Mouse (Mus musculus): ENCODE results near the gene Pip5k1b. TPM values are rescaled to one million over a fixed set of nuclear protein-coding genes. Genes with fewer than 3 reads are reported as not detected.

Pip5k1b gene
- polyA plus RNA-seq, 1 experiment from 2014 or later = 2.1 TPM

- 90% methylated on average over 17 of the region's 17 CpGs for WGBS
- H3K9ac ChIP-seq = no peak overlapping the region
- no peaks in the 10 kb centered on the region for H3K4me1 ChIP-seq (replicated peaks)
- ATAC-seq (ENCODE audit: low FRiP score, low read depth) = no peak
- H3K36me3 ChIP-seq = no peaks in the 10 kb centered on the region
- no peak overlapping the region for H3K4me3 ChIP-seq
- no peak overlapping the region for H3K27ac ChIP-seq (replicated peaks)
- H3K4me2 ChIP-seq = no peak overlapping the region
- no peaks in the 10 kb centered on the region for H3K27me3 ChIP-seq
- H3K9me3 ChIP-seq = no peaks in the 10 kb centered on the region
Observed at GRCm38 (mm10) chr19:24541669-24542292, 13.9 kb downstream of the Pip5k1b start.

GRCm38 (mm10) chr19:24540952-24541668, 14.6 kb downstream of the Pip5k1b start:
- Histone ChIP-seq H3K27me3 (no peaks in the 10 kb centered on the region), H3K9ac (no peak overlapping the region), H3K36me3 (no peaks in the 10 kb centered on the region), H3K27ac (replicated peaks) (no peak overlapping the region), H3K9me3 (no peaks in the 10 kb centered on the region), H3K4me1 (replicated peaks) (no peaks in the 10 kb centered on the region), H3K4me2 (no peak overlapping the region), H3K4me3 (no peak overlapping the region)
- no peak for ATAC-seq (ENCODE audit: low FRiP score, low read depth)
- 90% methylated on average over 10 of the region's 10 CpGs for WGBS

- no peaks in the 10 kb centered on the region for H3K27me3 ChIP-seq
- H3K4me3 ChIP-seq = no peak overlapping the region
- no peaks in the 10 kb centered on the region for H3K36me3 ChIP-seq
- no peaks in the 10 kb centered on the region for H3K9me3 ChIP-seq
- no peak for ATAC-seq (ENCODE audit: low FRiP score, low read depth)
- no peak overlapping the region for H3K4me2 ChIP-seq
- H3K9ac ChIP-seq = no peak overlapping the region
- WGBS = 90% methylated on average over 1 of the region's 1 CpGs
- H3K27ac ChIP-seq (replicated peaks) = no peak overlapping the region
- no peaks in the 10 kb centered on the region for H3K4me1 ChIP-seq (replicated peaks)
Observed at GRCm38 (mm10) chr19:24539041-24539440, 16.6 kb downstream of the Pip5k1b start.

- Histone ChIP-seq H3K9ac (no peak overlapping the region), H3K27ac (replicated peaks) (no peak overlapping the region), H3K36me3 (no peaks in the 10 kb centered on the region), H3K27me3 (no peaks in the 10 kb centered on the region), H3K4me2 (no peak overlapping the region), H3K4me1 (replicated peaks) (no peaks in the 10 kb centered on the region), H3K4me3 (no peak overlapping the region), H3K9me3 (no peaks in the 10 kb centered on the region)
- 84% methylated on average over 6 of the region's 6 CpGs for WGBS
- no peak for ATAC-seq (ENCODE audit: low FRiP score, low read depth)
Observed at GRCm38 (mm10) chr19:24538181-24538580, 17.5 kb downstream of the Pip5k1b start.

GRCm38 (mm10) chr19:24537691-24538090, 18.0 kb downstream of the Pip5k1b start:
- no peaks in the 10 kb centered on the region for H3K9me3 ChIP-seq
- no peak for ATAC-seq (ENCODE audit: low FRiP score, low read depth)
- WGBS = 79% methylated on average over 4 of the region's 4 CpGs
- no peak overlapping the region for H3K4me3 ChIP-seq
- no peak overlapping the region for H3K27ac ChIP-seq (replicated peaks)
- no peak overlapping the region for H3K4me2 ChIP-seq
- no peaks in the 10 kb centered on the region for H3K4me1 ChIP-seq (replicated peaks)
- H3K27me3 ChIP-seq = no peaks in the 10 kb centered on the region
- H3K36me3 ChIP-seq = no peaks in the 10 kb centered on the region
- no peak overlapping the region for H3K9ac ChIP-seq

GRCm38 (mm10) chr19:24536920-24537319, 18.8 kb downstream of the Pip5k1b start:
- H3K4me2 ChIP-seq = no peak overlapping the region
- no peak overlapping the region for H3K27ac ChIP-seq (replicated peaks)
- no peaks in the 10 kb centered on the region for H3K36me3 ChIP-seq
- no peaks in the 10 kb centered on the region for H3K4me1 ChIP-seq (replicated peaks)
- 64% methylated on average over 5 of the region's 5 CpGs for WGBS
- no peak for ATAC-seq (ENCODE audit: low FRiP score, low read depth)
- H3K4me3 ChIP-seq = no peak overlapping the region
- H3K9ac ChIP-seq = no peak overlapping the region
- H3K27me3 ChIP-seq = no peaks in the 10 kb centered on the region
- no peaks in the 10 kb centered on the region for H3K9me3 ChIP-seq

- H3K27me3 ChIP-seq = no peaks in the 10 kb centered on the region
- no peak overlapping the region for H3K4me2 ChIP-seq
- ATAC-seq (ENCODE audit: low FRiP score, low read depth) = no peak
- H3K4me1 ChIP-seq (replicated peaks) = no peaks in the 10 kb centered on the region
- no peak overlapping the region for H3K27ac ChIP-seq (replicated peaks)
- H3K36me3 ChIP-seq = no peaks in the 10 kb centered on the region
- H3K9ac ChIP-seq = no peak overlapping the region
- H3K9me3 ChIP-seq = no peaks in the 10 kb centered on the region
- no peak overlapping the region for H3K4me3 ChIP-seq
- 92% methylated on average over 3 of the region's 3 CpGs for WGBS
Observed at GRCm38 (mm10) chr19:24536280-24536679, 19.4 kb downstream of the Pip5k1b start.

GRCm38 (mm10) chr19:24535161-24535560, 20.5 kb downstream of the Pip5k1b start:
- Histone ChIP-seq H3K4me3 (no peak overlapping the region), H3K4me1 (replicated peaks) (no peaks in the 10 kb centered on the region), H3K36me3 (no peaks in the 10 kb centered on the region), H3K27me3 (no peaks in the 10 kb centered on the region), H3K27ac (replicated peaks) (no peak overlapping the region), H3K4me2 (no peak overlapping the region), H3K9me3 (no peaks in the 10 kb centered on the region), H3K9ac (no peak overlapping the region)
- ATAC-seq (ENCODE audit: low FRiP score, low read depth) = no peak
- WGBS = 79% methylated on average over 6 of the region's 6 CpGs

- ATAC-seq (ENCODE audit: low FRiP score, low read depth) = no peak
- no peak overlapping the region for H3K9ac ChIP-seq
Observed at GRCm38 (mm10) chr19:24534733-24535132, 20.9 kb downstream of the Pip5k1b start.

GRCm38 (mm10) chr19:24528910-24529561, 26.6 kb downstream of the Pip5k1b start:
- no peak overlapping the region for H3K4me2 ChIP-seq
- no peak overlapping the region for H3K27ac ChIP-seq (replicated peaks)
- no peak overlapping the region for H3K4me3 ChIP-seq
- 92% methylated on average over 4 of the region's 4 CpGs for WGBS
- no peak for ATAC-seq (ENCODE audit: low FRiP score, low read depth)
- H3K36me3 ChIP-seq = no peaks in the 10 kb centered on the region
- no peak overlapping the region for H3K9ac ChIP-seq
- no peaks in the 10 kb centered on the region for H3K9me3 ChIP-seq
- no peaks in the 10 kb centered on the region for H3K27me3 ChIP-seq
- H3K4me1 ChIP-seq (replicated peaks) = no peaks in the 10 kb centered on the region

More at GRCm38 (mm10) chr19:24534733-24535132, 20.9 kb downstream of the Pip5k1b start:
- H3K4me1 ChIP-seq (replicated peaks) = no peaks in the 10 kb centered on the region
- no peak overlapping the region for H3K4me3 ChIP-seq
- 81% methylated on average over 7 of the region's 7 CpGs for WGBS
- H3K27me3 ChIP-seq = no peaks in the 10 kb centered on the region
- H3K36me3 ChIP-seq = no peaks in the 10 kb centered on the region
- H3K4me2 ChIP-seq = no peak overlapping the region
- no peaks in the 10 kb centered on the region for H3K9me3 ChIP-seq
- H3K27ac ChIP-seq (replicated peaks) = no peak overlapping the region

GRCm38 (mm10) chr19:24528129-24528730, 27.4 kb downstream of the Pip5k1b start:
- Histone ChIP-seq H3K4me1 (replicated peaks) (no peaks in the 10 kb centered on the region), H3K4me3 (no peak overlapping the region), H3K4me2 (no peak overlapping the region), H3K27ac (replicated peaks) (no peak overlapping the region), H3K9ac (no peak overlapping the region), H3K27me3 (no peaks in the 10 kb centered on the region), H3K36me3 (no peaks in the 10 kb centered on the region), H3K9me3 (no peaks in the 10 kb centered on the region)
- WGBS = 83% methylated on average over 4 of the region's 4 CpGs
- no peak for ATAC-seq (ENCODE audit: low FRiP score, low read depth)

- Histone ChIP-seq H3K9me3 (no peaks in the 10 kb centered on the region), H3K36me3 (no peaks in the 10 kb centered on the region), H3K27ac (replicated peaks) (no peak overlapping the region), H3K9ac (no peak overlapping the region), H3K27me3 (no peaks in the 10 kb centered on the region), H3K4me3 (no peak overlapping the region), H3K4me1 (replicated peaks) (no peaks in the 10 kb centered on the region), H3K4me2 (no peak overlapping the region)
- 87% methylated on average over 5 of the region's 5 CpGs for WGBS
- ATAC-seq (ENCODE audit: low FRiP score, low read depth) = no peak
Observed at GRCm38 (mm10) chr19:24527613-24527948, 28.1 kb downstream of the Pip5k1b start.
